Mouse (Mus musculus): ENCODE measurements around the gene 2210407C18Rik. TPM values are rescaled to one million over a fixed set of nuclear protein-coding genes. Genes with fewer than 3 reads are reported as not detected.

The 2210407C18Rik gene
- polyA plus RNA-seq, 1 experiment = not detected

DNA sequence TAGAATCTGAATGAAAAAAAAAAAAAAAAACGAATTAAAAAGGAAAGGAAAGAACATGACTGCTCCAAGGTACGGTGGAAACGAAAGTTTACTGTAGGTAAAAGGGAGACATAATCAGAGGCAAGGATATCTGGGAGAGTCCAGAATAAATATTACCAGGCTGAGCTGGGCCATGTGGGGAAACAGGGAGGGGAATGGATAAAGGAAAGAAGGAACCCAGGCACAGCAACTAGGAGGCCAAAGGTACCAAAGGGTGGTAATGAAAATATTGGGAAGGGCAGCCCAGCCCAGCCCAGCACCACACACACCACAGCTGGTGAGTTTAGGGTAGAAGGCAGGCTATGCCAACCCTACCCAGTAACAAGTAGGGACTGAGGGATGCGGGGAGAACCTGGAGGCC lies 19.0 kb upstream of the 2210407C18Rik start:
- no peaks in the 10 kb centered on the region for H3K36me3 ChIP-seq (replicated peaks; ENCODE audit: low read length)
- peak overlapping the region; percentile 83 for H3K4me3 ChIP-seq (replicated peaks)
- H3K4me1 ChIP-seq = peaks cover 71% of the 10 kb centered on the region
- TF ChIP-seq GATA1 (IDR thresholded peaks at IDR 0.05; ENCODE audit: borderline replicate concordance, low read length) (no peak), FLI1 (IDR thresholded peaks at IDR 0.05; ENCODE audit: low read length) (no peak)
- H3K27me3 ChIP-seq (replicated peaks) = no peaks in the 10 kb centered on the region
- no peaks in the 10 kb centered on the region for H3K9me3 ChIP-seq

GRCm38 (mm10) chr11:58630401-58630800 lies 14.5 kb upstream of the 2210407C18Rik start, which contains the start of gene Olfr323:
Gene Olfr323, minus strand, starts transcription at chr11:58630501.
- Histone ChIP-seq H3K9me3 (no peaks in the 10 kb centered on the region), H3K4me1 (peaks cover 40% of the 10 kb centered on the region), H3K4me3 (replicated peaks) (no peak within 1 kb of the TSS), H3K27me3 (replicated peaks) (peaks cover 7% of the 10 kb centered on the region), H3K36me3 (replicated peaks; ENCODE audit: low read length) (no peaks in the 10 kb centered on the region)
- TF ChIP-seq GATA1 (IDR thresholded peaks at IDR 0.05; ENCODE audit: borderline replicate concordance, low read length) (no peak), FLI1 (IDR thresholded peaks at IDR 0.05; ENCODE audit: low read length) (no peak)

DNA sequence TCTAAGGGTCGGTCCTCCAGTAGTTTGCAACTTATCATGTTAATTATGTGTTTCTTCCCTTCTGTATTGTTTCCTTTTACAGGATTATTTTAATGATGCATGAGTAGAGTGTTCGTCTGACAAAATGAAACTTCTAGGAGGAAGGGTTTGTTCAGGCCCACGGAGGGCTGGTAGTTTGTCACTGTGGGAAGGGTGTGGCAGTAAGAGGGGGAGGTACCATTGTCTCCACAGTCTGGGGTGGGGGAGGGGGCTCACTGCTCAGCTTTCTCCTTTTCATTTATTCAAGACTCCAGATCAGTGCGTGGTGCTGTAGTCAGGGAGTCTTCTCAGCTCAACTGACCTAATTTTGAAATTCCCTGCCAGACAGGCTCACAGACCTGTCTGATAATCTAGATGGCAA lies 10.3 kb upstream of the 2210407C18Rik start:
- Histone ChIP-seq H3K4me1 (peaks cover 11% of the 10 kb centered on the region), H3K27me3 (replicated peaks) (peaks cover 19% of the 10 kb centered on the region), H3K36me3 (replicated peaks; ENCODE audit: low read length) (no peaks in the 10 kb centered on the region), H3K9me3 (no peaks in the 10 kb centered on the region), H3K4me3 (replicated peaks) (no peak overlapping the region)
- TF ChIP-seq GATA1 (IDR thresholded peaks at IDR 0.05; ENCODE audit: borderline replicate concordance, low read length) (no peak), FLI1 (IDR thresholded peaks at IDR 0.05; ENCODE audit: low read length) (no peak)

GRCm38 (mm10) chr11:58618793-58619192 lies 2.9 kb upstream of the 2210407C18Rik start:
- H3K9me3 ChIP-seq = no peaks in the 10 kb centered on the region
- H3K36me3 ChIP-seq (replicated peaks; ENCODE audit: low read length) = no peaks in the 10 kb centered on the region
- peaks cover 39% of the 10 kb centered on the region for H3K4me1 ChIP-seq
- no peak overlapping the region for H3K4me3 ChIP-seq (replicated peaks)
- H3K27me3 ChIP-seq (replicated peaks) = peaks cover 14% of the 10 kb centered on the region
- TF ChIP-seq GATA1 (IDR thresholded peaks at IDR 0.05; ENCODE audit: borderline replicate concordance, low read length) (no peak), FLI1 (IDR thresholded peaks at IDR 0.05; ENCODE audit: low read length) (no peak)

DNA sequence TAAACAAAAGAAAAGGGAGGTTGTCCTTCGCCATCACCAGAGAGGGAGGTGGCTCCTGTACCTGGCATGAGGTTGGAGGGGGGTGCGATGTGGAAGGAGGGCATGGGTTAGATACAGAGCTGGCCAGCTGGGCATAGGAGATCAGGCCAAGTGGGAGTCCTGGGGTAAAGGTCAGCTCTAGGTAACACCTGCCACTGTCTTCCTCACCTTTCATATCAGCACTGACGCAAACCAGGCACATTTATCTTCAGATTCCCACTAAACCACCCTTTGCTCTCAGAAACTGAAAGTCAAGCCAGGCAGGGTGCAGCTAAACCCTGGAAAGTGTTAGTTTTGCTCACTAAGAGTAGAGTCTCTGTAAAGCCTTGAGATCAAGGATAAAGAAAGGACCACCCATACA lies 2.5 kb upstream of the 2210407C18Rik start:
- Histone ChIP-seq H3K9me3 (no peaks in the 10 kb centered on the region), H3K4me1 (peaks cover 41% of the 10 kb centered on the region), H3K4me3 (replicated peaks) (no peak overlapping the region), H3K27me3 (replicated peaks) (peaks cover 12% of the 10 kb centered on the region), H3K36me3 (replicated peaks; ENCODE audit: low read length) (no peaks in the 10 kb centered on the region)
- no peak for TF ChIP-seq GATA1 (IDR thresholded peaks at IDR 0.05; ENCODE audit: borderline replicate concordance, low read length)
- no peak for TF ChIP-seq FLI1 (IDR thresholded peaks at IDR 0.05; ENCODE audit: low read length)

GRCm38 (mm10) chr11:58614526-58614925 lies 1.3 kb downstream of the 2210407C18Rik start:
- H3K36me3 ChIP-seq (replicated peaks; ENCODE audit: low read length) = no peaks in the 10 kb centered on the region
- no peak for TF ChIP-seq FLI1 (IDR thresholded peaks at IDR 0.05; ENCODE audit: low read length)
- no peak for TF ChIP-seq GATA1 (IDR thresholded peaks at IDR 0.05; ENCODE audit: borderline replicate concordance, low read length)
- H3K4me1 ChIP-seq = peaks cover 47% of the 10 kb centered on the region
- peaks cover 12% of the 10 kb centered on the region for H3K27me3 ChIP-seq (replicated peaks)
- H3K4me3 ChIP-seq (replicated peaks) = no peak overlapping the region
- H3K9me3 ChIP-seq = no peaks in the 10 kb centered on the region

DNA sequence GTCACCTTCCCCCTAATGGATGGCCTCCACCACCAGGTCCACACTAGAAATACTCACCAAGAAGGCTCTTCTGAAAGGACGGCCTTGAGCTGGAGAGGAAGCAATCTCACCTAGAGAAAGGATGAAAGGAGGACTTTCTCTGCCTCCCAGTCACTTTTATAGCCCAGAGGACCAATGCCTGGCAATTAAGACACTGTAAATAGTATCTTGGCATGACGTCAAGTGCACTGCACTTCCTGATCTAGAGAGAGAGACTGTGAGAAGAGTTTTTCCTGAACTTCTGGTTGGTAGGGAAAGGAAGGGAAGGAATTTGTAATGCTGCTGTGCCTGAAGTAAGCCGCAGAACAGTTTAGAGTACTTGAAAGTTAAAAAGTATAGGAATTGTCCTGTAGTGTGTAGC lies 2.5 kb downstream of the 2210407C18Rik start:
- peaks cover 12% of the 10 kb centered on the region for H3K27me3 ChIP-seq (replicated peaks)
- TF ChIP-seq GATA1 (IDR thresholded peaks at IDR 0.05; ENCODE audit: borderline replicate concordance, low read length) (no peak), FLI1 (IDR thresholded peaks at IDR 0.05; ENCODE audit: low read length) (no peak)
- peaks cover 42% of the 10 kb centered on the region for H3K4me1 ChIP-seq

GRCm38 (mm10) chr11:58607030-58607429 lies 8.8 kb downstream of the 2210407C18Rik start:
- Histone ChIP-seq H3K4me3 (replicated peaks) (peak overlapping the region; percentile 23), H3K27me3 (replicated peaks) (peaks cover 9% of the 10 kb centered on the region), H3K4me1 (peaks cover 37% of the 10 kb centered on the region), H3K9me3 (no peaks in the 10 kb centered on the region), H3K36me3 (replicated peaks; ENCODE audit: low read length) (no peaks in the 10 kb centered on the region)
- TF ChIP-seq GATA1 (IDR thresholded peaks at IDR 0.05; ENCODE audit: borderline replicate concordance, low read length) (no peak), FLI1 (IDR thresholded peaks at IDR 0.05; ENCODE audit: low read length) (no peak)

More for the DNA sequence above, 2.5 kb downstream of the 2210407C18Rik start:
- Histone ChIP-seq H3K4me3 (replicated peaks) (no peak overlapping the region), H3K9me3 (no peaks in the 10 kb centered on the region), H3K36me3 (replicated peaks; ENCODE audit: low read length) (no peaks in the 10 kb centered on the region)

- Histone ChIP-seq H3K9me3 (no peaks in the 10 kb centered on the region), H3K4me1 (peaks cover 40% of the 10 kb centered on the region)
- TF ChIP-seq GATA1 (IDR thresholded peaks at IDR 0.05; ENCODE audit: borderline replicate concordance, low read length) = no peak
- no peak for TF ChIP-seq FLI1 (IDR thresholded peaks at IDR 0.05; ENCODE audit: low read length)
Measured at GRCm38 (mm10) chr11:58606177-58606919, 9.5 kb downstream of the 2210407C18Rik start.

DNA sequence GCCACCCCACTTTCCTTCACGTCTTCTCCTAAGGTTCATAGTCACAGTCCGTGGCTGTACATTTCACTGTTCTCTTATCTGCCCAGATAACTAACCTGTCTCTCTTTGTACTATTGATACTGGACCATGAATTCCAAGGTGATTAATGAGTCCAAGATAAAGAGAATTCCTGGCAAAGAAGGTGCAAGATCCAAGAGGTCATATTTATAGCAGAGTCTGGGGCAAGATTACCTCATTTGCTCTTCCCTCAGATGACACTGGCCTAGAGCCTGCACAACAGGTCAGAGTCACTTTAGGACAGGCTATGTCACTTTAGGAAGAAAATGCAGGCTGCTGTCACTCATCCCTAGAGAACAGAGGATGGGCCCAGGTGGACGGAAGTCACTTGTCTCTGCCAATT lies 10.6 kb downstream of the 2210407C18Rik start:
- H3K4me1 ChIP-seq = peaks cover 36% of the 10 kb centered on the region
- no peak for TF ChIP-seq GATA1 (IDR thresholded peaks at IDR 0.05; ENCODE audit: borderline replicate concordance, low read length)
- TF ChIP-seq FLI1 (IDR thresholded peaks at IDR 0.05; ENCODE audit: low read length) = no peak
- H3K36me3 ChIP-seq (replicated peaks; ENCODE audit: low read length) = no peaks in the 10 kb centered on the region
- no peaks in the 10 kb centered on the region for H3K9me3 ChIP-seq
- H3K27me3 ChIP-seq (replicated peaks) = no peaks in the 10 kb centered on the region
- H3K4me3 ChIP-seq (replicated peaks) = no peak overlapping the region

More at GRCm38 (mm10) chr11:58606177-58606919, 9.5 kb downstream of the 2210407C18Rik start:
- Histone ChIP-seq H3K36me3 (replicated peaks; ENCODE audit: low read length) (no peaks in the 10 kb centered on the region), H3K27me3 (replicated peaks) (peaks cover 5% of the 10 kb centered on the region), H3K4me3 (replicated peaks) (no peak overlapping the region)
